Mouse (Mus musculus) macrophage (primary cell): ENCODE measurements around the gene Abcc5. TPM values are rescaled to one million over a fixed set of nuclear protein-coding genes. Genes with fewer than 3 reads are reported as not detected.

Source experiments
- H3K27ac ChIP-seq: fragments of 350-480 bp; formaldehyde crosslinking; 2 replicates; pipeline ENCODE4 v1.9.0; 2021
- H3K36me3 ChIP-seq: fragments of 350-480 bp; formaldehyde crosslinking; 2 replicates; pipeline ENCODE4 v1.9.0; 2021; ENCODE audit errors: inconsistent target
- H3K4me3 ChIP-seq: fragments of 350-480 bp; formaldehyde crosslinking; 2 replicates; pipeline ENCODE4 v1.9.0; 2021; ENCODE audit errors: inconsistent target
- H3K79me2 ChIP-seq: fragments of 350-480 bp; formaldehyde crosslinking; 2 replicates; pipeline ENCODE4 v1.9.0; 2021; ENCODE audit errors: inconsistent target
- WGBS: methylation state at CpG from one replicate; pipeline ENCODE4 v1.1.7; 2026; ENCODE audit warnings: inconsistent platforms; ENCODE audit not compliant: missing documents; 5-methylcytosine and 5-hydroxymethylcytosine counted together
- polyA plus RNA-seq: library from polyadenylated mRNA; stranded (reverse); fragments of 250-400 nt; gene quantifications from 3 replicates; pipeline ENCODE4 v1.2.4, GENCODE M21; 2018; ENCODE audit warnings: inconsistent platforms

The Abcc5 gene
- polyA plus RNA-seq, 1 experiment from 2014 or later: 40.1 TPM

- Histone ChIP-seq H3K36me3 (peaks cover 71% of the 10 kb centered on the region), H3K79me2 (no peaks in the 10 kb centered on the region), H3K27ac (no peak overlapping the region), H3K4me3 (no peak overlapping the region)
- WGBS: 73% methylated on average over 9 of the region's 9 CpGs
Measured at GRCm38 (mm10) chr16:20359643-20360295, 66.4 kb downstream of the Abcc5 start.

- Histone ChIP-seq H3K79me2 (no peaks in the 10 kb centered on the region), H3K4me3 (no peak overlapping the region), H3K36me3 (peaks cover 67% of the 10 kb centered on the region), H3K27ac (no peak overlapping the region)
- WGBS: 20% methylated on average over 5 of the region's 5 CpGs
Measured at GRCm38 (mm10) chr16:20357837-20358236, 68.4 kb downstream of the Abcc5 start.

- peaks cover 58% of the 10 kb centered on the region for H3K36me3 ChIP-seq
- no peaks in the 10 kb centered on the region for H3K79me2 ChIP-seq
- H3K27ac ChIP-seq: no peak overlapping the region
- 94% methylated on average over 2 of the region's 2 CpGs for WGBS
- H3K4me3 ChIP-seq: no peak overlapping the region
Measured at GRCm38 (mm10) chr16:20354762-20355161, 71.4 kb downstream of the Abcc5 start.

- no peak overlapping the region for H3K27ac ChIP-seq
- H3K36me3 ChIP-seq: peaks cover 59% of the 10 kb centered on the region
- WGBS: 100% methylated on average over 1 of the region's 1 CpGs
- no peaks in the 10 kb centered on the region for H3K79me2 ChIP-seq
- no peak overlapping the region for H3K4me3 ChIP-seq
Measured at GRCm38 (mm10) chr16:20354011-20354410, 72.2 kb downstream of the Abcc5 start.

GRCm38 (mm10) chr16:20345464-20345863 lies 80.7 kb downstream of the Abcc5 start:
- 100% methylated on average over 1 of the region's 1 CpGs for WGBS
- H3K27ac ChIP-seq: no peak overlapping the region

GRCm38 (mm10) chr16:20338616-20339015 lies 87.6 kb downstream of the Abcc5 start:
- Histone ChIP-seq H3K4me3 (no peak overlapping the region), H3K36me3 (peaks cover 81% of the 10 kb centered on the region), H3K27ac (no peak overlapping the region), H3K79me2 (no peaks in the 10 kb centered on the region)
- 97% methylated on average over 3 of the region's 3 CpGs for WGBS

More at GRCm38 (mm10) chr16:20345464-20345863, 80.7 kb downstream of the Abcc5 start:
- H3K79me2 ChIP-seq: no peaks in the 10 kb centered on the region
- no peak overlapping the region for H3K4me3 ChIP-seq
- peaks cover 71% of the 10 kb centered on the region for H3K36me3 ChIP-seq

- WGBS: 94% methylated on average over 8 of the region's 8 CpGs
- Histone ChIP-seq H3K4me3 (no peak overlapping the region), H3K27ac (no peak overlapping the region), H3K79me2 (no peaks in the 10 kb centered on the region), H3K36me3 (peaks cover 73% of the 10 kb centered on the region)
Measured at GRCm38 (mm10) chr16:20334918-20335317, 91.3 kb downstream of the Abcc5 start.

- Histone ChIP-seq H3K36me3 (peaks cover 21% of the 10 kb centered on the region), H3K4me3 (no peak overlapping the region)
- 81% methylated on average over 5 of the region's 5 CpGs for WGBS
Measured at GRCm38 (mm10) chr16:20328306-20328705, 97.9 kb downstream of the Abcc5 start.

GRCm38 (mm10) chr16:20325286-20325685 lies 100.9 kb downstream of the Abcc5 start, which contains the start of gene Cyp2ab1:
TSS of gene Cyp2ab1 (minus strand) at chr16:20325404.
- WGBS: 43% methylated on average over 5 of the region's 5 CpGs
- H3K36me3 ChIP-seq: no peaks in the 10 kb centered on the region; the same call in 1 of the 2 replicates
- H3K79me2 ChIP-seq: no peaks in the 10 kb centered on the region
- H3K27ac ChIP-seq: no peak within 1 kb of the TSS
- H3K4me3 ChIP-seq: no peak within 1 kb of the TSS

More at GRCm38 (mm10) chr16:20328306-20328705, 97.9 kb downstream of the Abcc5 start:
- H3K27ac ChIP-seq: no peak overlapping the region
- no peaks in the 10 kb centered on the region for H3K79me2 ChIP-seq

GRCm38 (mm10) chr16:20323907-20324306 lies 102.3 kb downstream of the Abcc5 start:
- WGBS: 63% methylated on average over 5 of the region's 5 CpGs
- no peaks in the 10 kb centered on the region for H3K79me2 ChIP-seq
- H3K36me3 ChIP-seq: no peaks in the 10 kb centered on the region
- no peak overlapping the region for H3K27ac ChIP-seq
- no peak overlapping the region for H3K4me3 ChIP-seq

- H3K4me3 ChIP-seq: no peak overlapping the region
- H3K36me3 ChIP-seq: no peaks in the 10 kb centered on the region
- 88% methylated on average over 4 of the region's 4 CpGs for WGBS
- H3K27ac ChIP-seq: no peak overlapping the region
- H3K79me2 ChIP-seq: no peaks in the 10 kb centered on the region
Measured at GRCm38 (mm10) chr16:20322274-20322673, 103.9 kb downstream of the Abcc5 start.

- Histone ChIP-seq H3K27ac (no peak overlapping the region), H3K36me3 (no peaks in the 10 kb centered on the region), H3K79me2 (no peaks in the 10 kb centered on the region), H3K4me3 (no peak overlapping the region)
- 20% methylated on average over 6 of the region's 6 CpGs for WGBS
Measured at GRCm38 (mm10) chr16:20316770-20317169, 109.4 kb downstream of the Abcc5 start.

- Histone ChIP-seq H3K4me3 (no peak overlapping the region), H3K79me2 (no peaks in the 10 kb centered on the region), H3K36me3 (no peaks in the 10 kb centered on the region), H3K27ac (no peak overlapping the region)
- 88% methylated on average over 4 of the region's 4 CpGs for WGBS
Measured at GRCm38 (mm10) chr16:20315266-20315665, 110.9 kb downstream of the Abcc5 start.

GRCm38 (mm10) chr16:20312272-20312671 lies 113.9 kb downstream of the Abcc5 start:
- Histone ChIP-seq H3K79me2 (no peaks in the 10 kb centered on the region), H3K27ac (no peak overlapping the region), H3K4me3 (no peak overlapping the region), H3K36me3 (no peaks in the 10 kb centered on the region)
- 90% methylated on average over 12 of the region's 14 CpGs for WGBS

- under 1% methylated on average over 48 of the region's 52 CpGs for WGBS
- Histone ChIP-seq H3K79me2 (peaks cover 47% of the 10 kb centered on the region), H3K36me3 (no peaks in the 10 kb centered on the region), H3K27ac (peak within 1 kb of the TSS; percentile 70), H3K4me3 (peak within 1 kb of the TSS; percentile 73)
Measured at GRCm38 (mm10) chr16:20301770-20302649, 124.2 kb downstream of the Abcc5 start, which contains the start of gene Parl. TSS of gene Parl (minus strand) at chr16:20302387.
